Mouse (Mus musculus) testis, postnatal 14 days (tissue): ENCODE measurements at regions not wholly inside any gene's neighbourhood (a gene's known extent, or its start where the extent isn't known, plus 50 kb on each side); places are given as distances from the start of the nearest gene placed in this dataset.

ENCODE experiments used
- DNase-seq: peaks from one replicate; pipeline ENCODE4 v3.0.0; 2021; ENCODE audit warnings: low spot score

DNA sequence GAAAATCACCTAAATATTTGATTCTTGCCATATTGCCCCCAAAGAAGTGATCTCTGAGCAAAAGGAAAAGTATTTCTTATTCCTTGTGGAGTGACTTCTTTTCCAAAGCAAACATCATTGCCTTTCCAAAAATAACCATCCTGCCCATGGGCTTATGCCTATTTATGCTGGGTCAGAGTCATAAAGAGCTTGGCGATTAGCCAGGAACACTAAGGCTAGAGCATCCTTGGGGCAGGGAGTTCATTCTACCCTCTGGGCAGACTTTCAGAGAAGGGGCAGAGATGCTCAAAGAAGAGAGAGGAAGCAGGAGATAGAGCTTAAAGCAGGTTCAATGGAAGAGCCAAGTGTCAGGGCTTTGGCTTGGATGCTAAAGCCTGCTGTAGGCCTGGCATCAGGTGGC lies 203.1 kb upstream of the Gmds start:
- no peak for DNase-seq

GRCm38 (mm10) chr13:32536241-32536640 lies 197.7 kb upstream of the Gmds start:
- no peak for DNase-seq

- no peak for DNase-seq
Measured at GRCm38 (mm10) chr13:32535602-32536001, 197.1 kb upstream of the Gmds start.

GRCm38 (mm10) chr13:32530926-32531512 lies 192.5 kb upstream of the Gmds start:
- no peak for DNase-seq

GRCm38 (mm10) chr13:32518611-32519344 lies 180.2 kb upstream of the Gmds start:
- DNase-seq, result no peak

DNA sequence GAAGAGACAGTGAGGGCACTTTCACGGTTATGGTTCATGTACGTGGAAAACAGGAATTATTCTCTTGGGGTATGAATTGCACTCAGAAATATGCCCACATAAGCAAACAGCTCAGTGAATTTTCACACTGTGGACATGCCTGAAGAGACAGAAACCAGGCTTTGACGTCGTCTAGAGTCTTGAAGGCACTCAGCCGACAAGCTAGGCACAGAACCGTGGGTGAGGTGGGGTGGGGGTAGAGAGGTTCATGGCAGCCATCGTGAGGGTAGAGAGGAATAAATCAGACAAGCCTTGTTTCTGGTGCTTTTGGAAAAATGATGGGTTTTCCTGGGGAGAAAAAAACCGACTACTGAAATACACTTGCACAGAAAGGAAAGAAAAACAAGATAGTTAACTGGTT lies 179.0 kb upstream of the Gmds start:
- no peak for DNase-seq

GRCm38 (mm10) chr13:32509231-32510023 lies 170.9 kb upstream of the Gmds start:
- DNase-seq, result no peak

- no peak for DNase-seq
Measured at GRCm38 (mm10) chr13:32508447-32508846, 169.9 kb upstream of the Gmds start.

DNA sequence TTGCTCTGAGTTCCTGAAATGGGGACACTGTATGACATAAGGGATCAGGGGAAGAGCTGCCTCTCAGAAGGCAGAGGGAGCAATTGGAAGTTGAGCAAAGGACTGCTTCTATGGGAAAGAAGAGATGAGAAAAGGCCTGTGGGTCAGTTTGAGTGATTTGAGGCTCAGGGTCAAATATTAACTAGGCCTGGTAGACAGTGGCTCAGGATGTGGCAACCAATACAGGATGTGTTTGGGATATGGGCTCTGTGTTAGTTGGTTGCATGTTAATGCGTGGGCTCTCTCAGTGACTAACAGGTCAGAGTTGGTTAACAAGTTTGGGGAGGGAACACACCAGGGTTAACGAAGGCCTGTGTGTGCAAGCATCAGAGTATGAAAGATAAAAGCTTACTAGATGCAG lies 169.3 kb upstream of the Gmds start:
- no peak for DNase-seq

- no peak for DNase-seq
Measured at GRCm38 (mm10) chr13:32498205-32498790, 159.8 kb upstream of the Gmds start.

DNA sequence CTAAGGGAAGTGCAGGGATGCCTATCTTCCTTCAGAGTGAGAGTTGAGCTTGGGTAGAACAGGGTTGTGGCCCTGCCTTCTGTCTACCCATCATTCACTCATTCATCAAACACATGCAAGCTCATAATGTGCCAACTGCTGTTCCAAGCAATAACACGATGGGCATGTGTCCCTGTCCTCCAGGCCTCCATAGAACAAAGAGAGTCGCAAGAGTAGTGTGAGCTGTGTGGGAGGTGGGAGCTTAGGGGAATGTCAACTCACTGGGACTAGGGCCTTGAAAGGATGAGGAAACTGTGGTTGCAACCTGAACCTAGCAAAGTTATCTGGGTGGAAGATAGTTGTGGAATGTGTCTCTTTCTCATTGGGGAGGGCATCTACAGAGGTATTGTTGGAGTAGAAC lies 157.7 kb upstream of the Gmds start:
- DNase-seq, result no peak

- no peak for DNase-seq
Measured at GRCm38 (mm10) chr13:32495063-32495462, 156.5 kb upstream of the Gmds start.

- no peak for DNase-seq
Measured at GRCm38 (mm10) chr13:32493806-32494205, 155.3 kb upstream of the Gmds start.

DNA sequence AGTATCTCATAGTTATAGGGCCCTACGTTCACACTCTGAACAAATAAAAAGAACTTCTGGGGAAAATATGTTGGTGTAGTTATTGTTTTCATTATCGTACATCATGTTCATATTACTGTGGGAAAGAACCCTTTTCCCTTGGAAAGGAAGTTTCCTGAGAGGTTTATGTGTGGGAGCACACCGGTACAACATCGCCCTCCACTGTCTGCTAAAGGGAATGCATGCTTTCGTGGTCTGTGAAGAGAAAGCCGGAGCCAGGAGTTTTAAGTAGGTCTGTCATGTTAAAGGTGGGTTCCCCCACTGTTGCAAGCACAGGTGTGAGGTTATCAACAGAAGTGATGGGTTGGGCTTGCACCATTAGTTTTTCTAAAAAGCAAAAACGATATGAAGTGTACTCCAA lies 154.8 kb upstream of the Gmds start:
- peak; percentile 16 for DNase-seq

DNA sequence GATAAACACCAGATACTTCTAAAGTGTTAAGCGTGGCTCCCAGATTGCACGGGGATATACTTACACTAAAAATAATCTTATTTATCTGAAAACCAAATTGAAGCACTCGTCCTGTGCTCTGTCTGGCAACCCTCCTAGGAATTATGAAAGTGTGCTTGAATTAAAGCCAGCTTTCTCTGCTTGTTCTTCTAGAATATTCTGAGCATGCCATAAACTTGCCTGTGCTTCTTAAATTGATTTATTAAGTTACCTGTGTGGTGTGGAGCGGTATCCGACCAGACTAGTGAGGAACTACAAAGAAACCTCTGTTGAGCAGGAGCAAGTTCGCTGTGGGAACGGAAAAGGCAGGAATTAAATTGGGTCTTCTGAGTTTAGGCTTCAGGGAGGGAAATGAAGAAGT lies 154.0 kb upstream of the Gmds start:
- DNase-seq, result peak; percentile 9

- DNase-seq, result no peak
Measured at GRCm38 (mm10) chr13:32481444-32482058, 143.0 kb upstream of the Gmds start.

- DNase-seq, result no peak
Measured at GRCm38 (mm10) chr13:32480029-32480428, 141.5 kb upstream of the Gmds start.

DNA sequence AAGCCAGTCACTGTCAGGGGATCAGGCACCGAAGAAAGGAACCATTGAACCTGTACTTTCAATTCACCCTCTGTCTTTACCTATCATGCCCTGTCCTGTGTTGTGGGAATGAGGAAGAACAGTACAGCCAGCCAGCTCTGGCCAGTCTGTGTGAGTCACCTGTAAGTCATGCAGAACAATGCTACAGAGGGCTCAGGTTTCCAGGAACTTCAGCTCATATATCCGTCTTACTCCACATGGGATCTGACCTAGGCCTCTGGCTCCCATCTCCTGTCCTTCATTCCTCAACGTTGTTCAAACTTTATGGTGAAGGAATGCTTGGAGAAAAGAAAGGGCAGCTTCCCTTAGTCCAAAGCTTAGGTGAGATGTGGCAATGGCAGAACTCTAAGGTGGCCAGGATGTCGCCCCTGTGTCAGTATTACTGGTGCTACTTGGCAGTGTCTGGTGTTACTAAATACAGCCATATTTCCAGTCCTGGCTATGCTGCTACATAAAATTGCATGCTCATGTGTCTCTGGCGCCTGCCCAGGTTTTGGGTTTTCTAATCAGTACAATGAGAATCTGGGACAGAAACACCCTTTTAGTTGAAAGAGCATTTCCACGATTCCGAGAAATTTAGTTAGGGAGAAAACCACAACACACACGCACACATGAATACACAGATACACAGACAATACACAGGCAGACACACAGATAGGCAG lies 140.7 kb upstream of the Gmds start:
- peak; percentile 14 for DNase-seq

- DNase-seq, result no peak
Measured at GRCm38 (mm10) chr13:32465787-32466186, 127.2 kb upstream of the Gmds start.

DNA sequence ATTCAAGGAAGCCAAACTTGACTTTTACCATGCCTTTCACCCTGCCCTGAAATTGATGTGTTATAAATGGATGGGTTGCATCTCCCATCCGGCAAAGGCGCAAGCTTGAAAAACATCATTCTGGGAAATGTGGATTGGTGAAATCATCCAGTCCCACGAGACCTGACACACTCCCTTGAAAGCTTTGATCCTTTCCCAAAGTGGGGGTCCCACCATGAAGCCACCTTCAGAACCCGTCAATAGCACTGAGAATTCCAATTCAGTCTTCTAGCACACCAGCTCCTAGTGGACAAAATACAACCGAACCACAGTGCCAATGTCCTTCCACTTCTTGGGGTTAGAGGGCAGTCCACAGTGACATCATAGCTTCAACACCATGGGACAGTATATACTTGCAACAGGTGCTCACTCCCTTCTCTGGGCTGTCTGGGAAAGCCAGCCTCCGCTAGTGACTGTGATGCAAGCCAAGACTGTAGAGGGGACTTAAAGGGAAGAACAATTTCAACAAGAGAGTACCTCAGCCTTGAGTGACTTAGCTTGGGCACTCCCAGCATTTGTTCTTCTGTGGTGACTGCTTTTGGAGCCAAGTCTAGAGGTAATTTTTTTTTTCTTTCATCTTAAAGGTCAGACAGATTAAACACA lies 126.6 kb upstream of the Gmds start:
- DNase-seq, result no peak
